Mouse (Mus musculus) cerebellum, postnatal 10 days (tissue): ENCODE data around the gene Pik3c2a.
"Not testable (repeated sequence)": the region's sequence is repeated elsewhere in the genome, so short reads cannot be mapped to it uniquely, and the experiment has no call there.

Experiments used
- DNase-seq, 2 experiments: peaks; one replicate each; pipeline ENCODE4 v3.0.0; 2021; ENCODE audit warnings: mixed read lengths in 2 of 2

Pik3c2a gene

DNA sequence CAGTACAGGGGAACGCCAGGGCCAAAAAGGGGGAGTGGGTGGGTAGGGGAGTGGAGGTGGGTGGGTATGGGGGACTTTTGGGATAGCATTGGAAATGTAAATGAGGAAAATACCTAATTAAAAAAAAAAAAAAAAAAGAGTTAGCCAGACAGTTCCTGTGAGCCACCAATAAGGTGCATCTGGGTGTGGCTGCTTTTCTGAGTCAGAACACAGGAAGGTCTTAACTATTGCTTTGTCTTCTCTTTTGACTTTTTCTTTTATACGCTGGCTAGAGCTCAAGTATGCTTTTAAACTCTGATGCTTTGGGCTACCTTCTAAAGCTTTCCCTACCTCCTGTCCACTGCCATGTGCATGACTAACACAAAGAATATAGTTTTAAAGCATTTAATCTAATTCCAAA, 55.9 kb downstream of the Pik3c2a start:
- not testable (repeated sequence) for DNase-seq

DNA sequence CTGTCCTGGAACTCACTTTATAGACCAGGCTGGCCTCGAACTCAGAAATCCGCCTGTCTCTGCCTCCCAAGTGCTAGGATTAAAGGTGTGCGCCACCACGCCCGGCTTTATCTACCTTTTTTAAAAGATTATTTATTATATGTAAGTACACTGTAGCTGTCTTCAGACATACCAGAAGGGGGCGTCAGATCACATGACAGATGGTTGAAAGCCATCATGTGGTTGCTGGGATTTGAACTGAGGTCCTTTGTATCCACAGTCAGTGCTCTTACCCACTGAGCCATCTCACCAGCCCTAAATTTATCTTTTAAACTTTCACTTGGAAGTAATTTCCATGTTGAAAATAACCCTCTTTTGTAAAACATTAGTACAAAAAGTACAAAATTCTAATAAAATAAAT, 64.1 kb downstream of the Pik3c2a start:
- DNase-seq: not testable (repeated sequence)

DNA sequence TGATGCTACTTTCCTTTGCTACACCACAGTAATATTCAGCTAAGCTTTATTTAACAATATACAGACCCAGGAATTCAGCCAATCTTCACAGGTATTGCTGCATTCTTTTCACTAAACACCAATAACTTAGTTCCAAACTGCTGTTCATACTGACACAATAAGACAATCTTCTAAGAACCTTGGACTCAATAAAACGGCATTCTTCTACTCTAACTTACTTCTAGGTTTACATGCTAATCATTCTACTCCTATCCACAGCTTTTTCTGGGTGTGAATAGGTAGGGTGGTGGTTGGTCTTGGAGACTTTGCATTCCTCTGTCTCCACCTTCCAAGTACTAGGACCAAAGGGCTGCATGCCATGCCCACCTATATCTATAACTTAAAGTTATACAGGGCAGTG, 69.0 kb downstream of the Pik3c2a start:
- no peak for DNase-seq

DNA sequence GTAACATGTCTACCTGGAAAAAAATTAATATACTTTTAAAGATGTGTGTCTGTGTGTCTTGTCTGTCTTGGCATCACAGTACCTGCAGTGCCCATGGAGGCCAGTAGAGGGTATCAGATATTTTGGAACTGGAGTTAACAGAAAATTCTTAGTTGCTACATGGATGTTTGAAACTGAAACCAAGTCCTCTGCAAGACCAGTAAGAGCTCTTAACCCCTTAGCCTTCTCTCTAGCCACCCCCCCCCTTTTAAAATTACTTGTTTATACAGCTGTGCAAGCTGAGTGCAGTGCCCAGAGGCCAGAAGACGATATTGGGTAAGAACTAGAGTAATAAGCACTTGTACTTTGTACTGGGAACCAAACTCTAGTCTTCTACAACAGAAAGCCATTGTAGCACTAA, 107.0 kb downstream of the Pik3c2a start:
- peak; percentile 73 to 75 for DNase-seq

DNA sequence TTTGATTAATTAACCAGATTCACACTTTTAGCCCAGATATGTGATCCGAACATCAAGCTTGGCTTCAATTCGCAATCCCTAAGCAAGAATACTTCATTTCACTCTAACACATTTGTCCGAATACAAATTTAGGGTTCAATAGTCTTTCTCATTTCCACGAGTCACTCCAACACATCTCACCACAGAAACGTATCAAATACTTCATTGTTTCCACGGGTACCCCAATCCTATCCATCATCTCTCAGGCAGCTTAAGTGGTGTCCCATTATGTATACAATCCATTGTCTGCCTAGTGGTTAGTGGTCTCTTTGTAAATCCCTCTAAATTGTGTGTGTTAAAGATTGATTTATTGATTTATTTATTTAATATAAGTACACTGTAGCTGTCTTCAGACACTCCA, 108.1 kb downstream of the Pik3c2a start:
- DNase-seq: no peak

DNA sequence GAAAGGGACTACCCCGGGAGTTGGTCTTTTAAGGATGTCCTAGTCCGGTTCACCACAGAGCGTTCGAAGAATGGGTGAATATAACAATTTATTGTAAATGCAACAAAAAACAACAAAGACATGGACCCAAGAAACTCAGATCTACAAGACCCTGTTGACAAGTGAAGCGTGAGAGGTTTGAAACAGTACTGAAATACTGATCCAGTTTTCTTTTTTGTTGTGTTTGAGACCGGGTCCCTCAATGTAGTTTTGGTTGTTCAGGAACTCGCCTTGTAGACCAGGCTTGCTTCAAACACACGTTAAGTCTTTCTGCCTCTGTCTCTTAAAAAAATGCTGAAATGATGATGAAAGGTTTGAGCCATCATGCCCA, 108.6 kb downstream of the Pik3c2a start:
- no peak for DNase-seq

DNA sequence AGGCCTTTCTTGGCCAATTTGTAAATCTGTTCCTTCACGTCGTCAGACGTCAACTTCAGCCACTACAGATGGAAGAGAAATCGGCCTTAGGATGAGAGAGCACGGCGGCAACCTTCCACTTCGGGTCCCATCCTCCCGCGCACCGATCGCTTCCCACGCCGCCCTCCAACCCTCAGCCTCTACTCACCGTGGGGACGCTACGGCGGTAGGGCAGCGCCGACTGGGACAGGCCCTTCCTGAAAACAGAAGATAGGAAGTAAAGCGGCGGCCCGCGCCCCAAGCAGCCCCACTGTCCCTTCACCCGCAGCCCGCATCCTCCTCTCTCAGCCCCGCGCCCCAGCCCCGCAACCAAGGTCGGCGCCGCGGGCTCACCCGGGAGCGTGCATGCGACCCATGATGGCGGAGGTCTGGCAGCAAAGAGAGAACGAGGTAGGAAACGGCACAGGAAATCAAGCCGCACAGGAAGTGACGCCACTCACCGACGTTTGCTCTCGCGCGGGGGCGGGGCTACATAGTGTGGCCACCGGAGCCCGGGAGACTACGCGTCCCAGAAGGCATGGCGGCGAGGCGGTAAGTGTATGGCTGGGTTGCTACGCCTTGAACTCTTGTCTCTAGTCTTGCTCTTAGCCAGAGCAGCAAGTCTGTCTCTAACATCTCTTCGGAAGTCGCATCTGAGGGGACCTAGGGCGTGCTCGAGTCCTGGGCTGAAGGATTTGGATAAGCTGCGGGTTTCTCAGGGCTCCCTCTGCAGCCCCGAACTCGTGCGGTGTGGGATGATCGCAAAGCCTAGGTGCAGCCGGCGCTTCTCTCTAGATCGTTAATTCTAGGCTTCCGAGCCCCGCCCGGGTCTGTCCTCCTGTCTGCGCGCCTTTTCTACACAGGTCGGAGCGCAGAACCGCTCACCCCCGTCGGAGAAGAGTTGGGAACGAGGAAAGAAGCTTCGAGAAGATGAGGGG, 109.3 kb downstream of the Pik3c2a start, which contains the start of gene Rps13:
Rps13 (minus strand) TSS at position 483 of the 956 bp plus-strand sequence.
- DNase-seq: peak; percentile 99

DNA sequence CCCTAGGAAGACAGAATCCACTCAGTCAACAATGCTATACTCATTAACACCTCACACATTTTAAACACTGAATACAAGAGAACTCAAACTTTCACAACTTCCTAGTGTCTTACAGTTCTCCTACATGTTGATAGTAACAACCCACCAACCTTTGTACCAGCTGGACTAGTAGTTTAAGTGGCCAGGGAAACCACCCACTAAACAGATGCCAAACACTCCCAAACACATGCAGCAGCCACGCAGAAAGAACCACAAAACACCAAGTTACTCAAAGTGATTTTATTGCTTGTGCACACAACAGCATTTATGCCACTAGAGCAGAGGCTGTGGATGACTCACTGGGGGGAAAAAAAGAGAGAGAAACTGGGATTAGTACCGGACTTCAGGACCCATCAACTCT, 112.0 kb downstream of the Pik3c2a start:
- DNase-seq: no peak

DNA sequence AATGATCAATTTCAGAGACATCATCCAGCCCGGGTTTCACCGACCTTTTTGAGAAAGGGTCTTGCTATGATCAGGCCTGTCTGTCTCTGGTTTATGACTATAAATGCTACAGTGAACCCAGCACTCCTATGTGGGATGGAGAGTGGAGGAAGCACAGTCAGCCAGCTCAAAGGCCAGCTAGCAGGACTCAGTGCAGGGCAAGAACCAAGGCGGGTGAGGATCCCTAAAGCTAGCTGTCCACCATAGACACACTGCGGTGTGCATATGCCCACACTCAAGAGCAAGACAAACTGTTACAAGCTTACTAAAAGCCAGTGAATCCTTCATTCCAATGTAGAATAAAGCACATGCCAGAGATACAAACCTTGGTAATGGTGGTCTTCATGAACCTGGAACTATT, 113.4 kb downstream of the Pik3c2a start:
- no peak for DNase-seq

DNA sequence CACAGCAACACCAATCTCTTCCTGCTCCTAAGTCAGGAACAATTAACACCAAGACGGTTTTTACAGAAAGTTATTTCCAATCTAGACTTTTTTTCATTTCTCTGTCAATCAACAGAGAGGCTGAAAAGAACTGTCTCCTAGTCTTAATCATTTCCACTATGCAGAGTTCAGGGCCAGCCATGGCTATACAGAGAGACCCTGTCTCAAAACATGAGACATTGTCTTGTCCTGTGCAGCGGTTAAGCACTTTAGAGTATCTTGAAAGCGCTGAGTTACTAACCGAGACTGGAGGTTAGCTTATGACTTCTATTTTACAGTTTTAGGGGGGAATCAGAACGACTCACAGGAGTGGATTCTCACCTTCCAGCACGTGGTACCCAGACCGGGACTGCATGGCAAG, 114.5 kb downstream of the Pik3c2a start:
- DNase-seq: no peak

DNA sequence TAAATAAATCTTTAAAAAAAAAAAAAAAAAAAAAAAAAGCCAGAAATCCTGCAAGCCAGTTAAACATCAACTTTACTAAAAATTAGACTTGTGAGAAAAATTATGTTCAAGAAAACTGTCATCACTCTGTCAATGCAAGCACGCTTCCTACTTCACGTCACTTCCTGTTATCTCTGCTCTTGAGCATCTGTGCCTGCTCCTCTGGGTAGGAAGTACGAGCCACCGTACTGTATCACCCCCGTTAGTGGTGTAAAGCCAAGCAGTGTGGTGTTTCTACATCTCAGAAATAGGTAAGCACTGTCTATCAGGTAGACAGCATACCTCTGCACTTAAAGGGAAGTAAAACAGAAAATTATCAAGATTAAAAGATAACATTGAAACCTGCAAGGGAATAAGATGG, 115.3 kb downstream of the Pik3c2a start:
- no peak for DNase-seq

DNA sequence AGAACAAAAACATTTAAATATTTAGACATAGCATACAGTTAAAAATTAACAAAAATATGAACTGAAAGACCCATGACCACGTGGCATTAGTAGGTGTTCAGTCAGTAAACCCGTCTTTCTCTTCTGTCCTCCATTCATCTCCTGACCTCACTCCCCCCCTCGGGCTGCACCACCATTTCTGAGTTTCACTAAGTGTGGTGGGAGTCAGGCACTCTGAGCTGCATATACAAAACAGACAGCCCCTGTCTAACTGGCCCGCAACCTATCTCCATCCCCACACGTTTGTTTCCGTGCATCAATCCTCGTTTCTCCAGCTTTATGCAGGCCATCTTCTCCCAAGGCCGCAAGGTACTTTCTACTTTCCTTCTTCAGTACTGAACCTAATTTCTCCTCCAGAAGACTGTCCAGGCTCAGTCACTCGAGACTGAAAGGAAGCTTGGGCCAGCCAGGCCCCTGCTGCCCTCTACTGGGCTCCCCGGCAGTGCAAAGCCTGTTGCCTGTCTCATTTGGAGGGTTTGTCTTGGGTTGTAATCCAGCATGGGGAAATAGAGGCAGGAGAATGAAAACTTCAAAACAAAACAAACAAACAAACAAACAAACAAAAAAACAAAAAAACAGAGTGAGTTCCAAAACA, 119.8 kb downstream of the Pik3c2a start:
- peak; percentile 88 to 89 for DNase-seq

DNA sequence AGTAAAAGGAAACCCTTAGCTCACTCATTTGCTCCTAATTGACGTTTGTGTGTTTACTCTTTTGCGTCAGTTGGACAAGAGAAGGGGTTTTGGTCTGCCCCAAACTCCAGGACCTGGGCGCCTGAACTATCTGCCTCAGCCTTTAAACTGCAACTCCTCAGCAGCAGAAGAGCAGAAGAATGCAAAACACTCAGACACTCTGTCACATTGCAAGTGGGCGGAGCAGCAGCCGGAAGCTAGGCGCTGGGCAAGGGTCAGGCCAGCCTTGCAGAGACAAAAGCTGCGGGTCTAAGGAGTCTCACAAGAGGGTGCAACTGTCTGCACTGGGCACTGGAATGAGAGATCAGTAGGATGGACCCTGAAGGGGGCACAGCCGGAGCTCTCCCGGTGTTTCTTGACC, 133.8 kb downstream of the Pik3c2a start:
- DNase-seq: no peak

DNA sequence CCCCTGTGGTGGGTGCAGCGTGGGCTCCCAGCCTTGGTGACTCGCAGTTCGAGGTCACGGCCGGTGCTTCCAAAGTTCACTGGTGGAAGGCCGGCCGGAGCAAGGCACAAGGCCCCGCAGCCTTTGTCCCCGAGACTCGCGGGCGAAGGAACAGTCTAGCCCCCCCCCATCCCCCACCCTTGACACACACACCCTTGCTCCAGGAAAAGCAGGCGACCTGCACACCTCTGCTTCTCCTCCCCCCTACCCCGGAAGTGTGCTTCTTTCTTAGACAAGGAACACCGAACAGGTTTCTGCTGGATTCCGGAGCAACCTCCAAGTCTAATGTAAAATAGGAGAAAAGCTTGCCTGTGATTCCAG, 134.6 kb downstream of the Pik3c2a start:
- peak in 1 of 2 experiments; percentile 22 for DNase-seq

DNA sequence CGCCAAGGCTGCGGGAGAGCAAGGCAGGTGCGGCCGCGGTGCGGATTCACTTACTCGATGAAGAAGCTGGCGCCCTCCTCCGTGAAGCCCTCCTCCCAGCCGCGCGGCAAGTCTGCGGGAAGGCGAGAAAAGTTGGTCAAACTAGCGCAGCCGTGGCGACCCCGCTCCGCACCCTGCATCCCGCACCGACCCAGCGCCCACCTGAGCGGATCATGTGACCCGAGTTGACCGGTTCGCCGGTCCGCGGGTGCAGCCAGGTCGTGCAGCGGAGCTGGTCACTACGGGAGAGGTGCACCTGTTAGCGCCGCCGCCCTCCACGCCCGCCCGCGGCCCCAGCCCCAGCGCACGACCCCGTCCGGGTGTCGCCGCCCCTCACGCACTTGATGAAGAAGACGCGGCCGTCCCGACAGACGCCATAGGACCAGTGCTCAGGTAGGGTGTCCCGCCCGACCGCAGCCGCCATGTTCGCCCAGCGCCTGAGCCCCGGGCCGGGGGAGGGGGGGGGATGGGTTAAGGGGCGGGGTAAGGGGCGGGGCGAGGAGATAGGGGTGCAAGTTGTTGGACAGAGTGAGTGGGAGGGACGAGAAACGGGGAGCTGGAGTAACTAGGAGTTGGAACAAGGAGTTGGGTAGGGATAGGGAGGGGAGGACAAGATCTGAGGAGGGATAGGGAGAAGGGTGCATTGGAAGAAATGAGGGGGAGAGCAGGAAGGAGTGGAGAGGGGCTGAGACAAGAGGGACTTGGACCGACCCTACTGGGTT, 135.2 kb downstream of the Pik3c2a start, which contains the start of gene Plekha7:
Plekha7 (minus strand) TSS at position 506 of the 761 bp plus-strand sequence.
- DNase-seq: peak; percentile 64

DNA sequence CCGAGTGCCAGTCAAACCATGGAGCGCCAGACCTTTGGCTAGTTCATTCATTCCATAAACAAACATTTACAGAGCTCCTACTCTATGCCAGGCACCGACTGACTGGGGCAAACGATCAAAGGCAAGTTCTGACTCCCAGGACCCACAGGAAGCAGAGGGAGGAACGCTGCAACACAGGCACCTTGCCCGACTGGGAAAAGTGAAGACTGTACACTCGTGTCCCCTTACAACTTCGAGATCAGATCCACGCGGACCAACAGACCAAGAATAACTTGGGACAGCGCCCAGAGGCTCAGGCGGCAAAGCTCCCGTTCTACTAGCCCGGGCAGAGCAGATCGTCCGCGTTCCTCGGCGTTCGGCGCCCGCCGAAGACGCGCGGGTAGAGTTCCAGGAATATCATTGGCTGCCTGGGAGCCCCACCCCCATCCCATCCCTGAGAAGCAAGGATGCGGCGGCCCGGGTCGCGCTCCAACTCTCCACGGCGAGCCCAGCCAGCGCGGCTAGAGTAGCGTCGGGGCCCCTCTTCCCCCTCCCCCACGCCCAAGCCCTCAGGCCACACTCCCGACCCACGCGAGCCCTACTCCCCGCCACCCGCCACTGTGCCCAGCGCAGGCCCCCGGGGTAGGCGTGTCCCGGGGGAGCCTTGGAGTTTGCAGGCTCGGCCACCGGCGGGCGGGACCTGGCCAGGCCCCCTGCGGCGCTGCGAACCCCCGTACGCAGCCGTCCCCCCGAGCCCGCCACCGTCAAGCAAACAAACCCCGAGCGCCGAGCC, 136.0 kb downstream of the Pik3c2a start:
- peak; percentile 85 to 90 for DNase-seq

DNA sequence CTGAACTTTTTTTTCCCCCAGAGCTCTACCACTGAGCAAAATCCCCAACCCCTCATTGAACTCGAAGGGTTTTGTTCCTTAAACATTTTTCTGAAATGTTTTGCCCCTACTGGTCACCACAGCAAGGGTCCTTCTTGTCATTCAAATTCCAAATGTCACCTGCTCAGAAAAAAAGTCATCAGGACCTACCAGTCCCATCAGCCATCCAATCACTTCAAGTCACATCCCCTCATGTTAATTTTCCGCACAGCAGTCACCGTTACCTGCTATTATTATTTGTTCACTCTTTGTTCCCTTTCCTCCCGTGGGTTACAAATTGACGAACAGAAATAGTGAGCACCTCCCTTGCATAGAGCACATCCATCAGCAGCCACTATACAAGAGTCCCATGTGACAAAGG, 136.6 kb downstream of the Pik3c2a start:
- DNase-seq: no peak

DNA sequence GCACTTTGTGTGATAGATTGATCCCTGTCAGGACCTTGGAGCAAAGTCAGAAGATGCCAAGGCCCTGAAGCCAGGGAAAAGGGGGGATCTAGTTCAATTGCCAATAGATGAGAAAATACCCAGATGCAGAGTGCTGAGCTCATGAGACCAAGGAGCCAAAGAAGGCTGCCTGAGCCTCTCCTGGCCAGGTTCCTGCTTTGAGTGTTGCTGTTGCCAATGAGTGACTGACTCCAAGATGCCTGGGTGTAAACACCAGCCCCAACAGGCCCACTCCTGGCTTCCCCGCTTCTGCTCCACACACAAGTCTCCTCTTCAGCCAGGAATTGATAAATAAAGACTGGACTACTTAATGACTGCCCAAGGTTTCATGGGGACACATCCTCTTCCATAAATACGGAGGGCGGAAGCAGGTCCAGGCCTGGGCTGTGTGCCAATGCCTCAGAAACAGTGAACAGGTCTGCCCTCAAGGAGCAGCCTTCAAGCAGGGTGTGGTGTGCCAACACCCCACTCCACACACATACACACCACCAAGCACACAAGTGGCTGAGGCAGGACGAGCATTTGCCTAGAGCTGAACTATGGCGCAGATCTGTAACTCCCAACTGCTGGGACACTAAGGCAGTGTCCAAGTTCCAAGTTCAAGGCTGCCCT, 141.5 kb downstream of the Pik3c2a start:
- DNase-seq: peak; percentile 72 to 79

DNA sequence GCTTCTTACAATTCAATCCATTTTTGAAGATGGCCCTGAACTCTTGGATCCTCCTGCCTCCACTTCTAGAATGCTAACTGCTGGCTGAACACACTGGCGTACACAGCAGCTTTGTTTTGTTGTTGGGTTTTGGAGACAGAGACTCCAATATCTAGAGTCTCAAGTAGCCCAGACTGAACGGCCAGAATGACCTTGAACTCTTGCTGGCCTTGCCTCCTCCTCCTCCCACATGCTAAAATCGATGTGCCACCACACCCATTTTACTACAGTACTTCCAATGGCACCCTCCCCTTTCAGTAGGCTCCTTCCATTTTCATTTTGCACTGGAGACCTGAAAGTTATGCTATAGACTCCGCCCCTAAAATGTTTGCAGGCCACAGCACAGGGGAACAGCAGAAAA, 142.1 kb downstream of the Pik3c2a start:
- DNase-seq: no peak

DNA sequence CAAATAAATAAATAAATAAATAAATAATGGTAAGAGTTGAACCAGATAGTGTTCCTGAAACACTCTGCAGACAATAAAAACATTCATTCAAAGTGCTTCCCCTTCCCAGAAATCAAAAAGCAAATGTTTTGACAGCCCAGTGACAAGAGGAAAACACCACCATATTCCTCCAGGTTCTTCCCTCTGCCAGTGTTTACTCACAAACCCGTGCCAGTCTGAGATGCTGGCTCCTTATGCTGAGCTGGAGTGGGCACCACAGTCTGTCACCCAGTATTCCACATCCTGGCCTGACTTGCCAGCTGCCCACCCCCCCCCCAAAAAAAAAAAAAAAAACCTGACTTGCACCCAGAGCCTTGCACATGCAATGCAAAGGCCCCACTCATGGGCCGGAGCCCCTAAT, 144.4 kb downstream of the Pik3c2a start:
- DNase-seq: peak; percentile 42 to 60

DNA sequence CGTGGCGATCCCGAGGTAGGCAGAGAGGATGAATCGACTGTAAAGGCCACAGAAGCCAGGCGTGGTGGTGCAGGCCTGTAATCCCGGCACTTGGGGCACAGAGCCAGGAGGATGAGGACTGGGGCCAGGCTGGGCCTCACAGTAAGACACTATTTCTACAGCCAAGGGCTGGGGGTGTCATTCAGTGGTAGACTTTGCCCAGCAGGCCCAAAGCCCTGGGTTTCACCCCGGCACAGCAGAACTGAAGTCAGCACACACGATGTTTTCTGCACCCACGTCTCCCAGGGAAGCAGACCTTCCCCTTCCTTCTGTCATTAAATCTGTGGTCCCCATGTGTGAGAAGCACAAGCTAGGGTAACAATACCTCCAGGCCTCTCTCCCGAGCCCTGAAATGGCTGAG, 144.9 kb downstream of the Pik3c2a start:
- peak; percentile 84 to 91 for DNase-seq

DNA sequence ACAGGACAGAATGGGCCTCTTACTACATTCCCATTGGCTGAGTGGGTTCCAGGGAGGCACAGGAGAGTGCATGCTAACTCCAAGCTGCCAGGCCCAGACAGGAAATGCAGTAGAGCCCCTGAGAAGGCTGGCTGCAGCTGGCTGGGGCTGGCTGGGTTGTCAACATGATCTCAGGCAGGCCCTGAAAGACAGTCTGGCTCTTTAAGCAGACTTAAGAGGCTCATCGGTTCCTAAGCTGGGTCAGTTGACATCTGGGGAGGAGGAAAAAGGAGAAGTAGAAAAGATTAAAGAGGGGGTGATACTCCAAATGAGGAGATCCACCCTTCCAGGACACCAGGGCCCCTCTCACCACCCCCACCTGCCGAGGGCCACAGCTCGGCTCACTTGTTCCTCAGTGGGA, 148.3 kb downstream of the Pik3c2a start:
- DNase-seq: no peak
